Mouse (Mus musculus) gastrocnemius, adult 8-10 months (tissue): ENCODE results near the gene A430033K04Rik. TPM values are rescaled to one million over a fixed set of nuclear protein-coding genes. Genes with fewer than 3 reads are reported as not detected.

Source experiments
- DNase-seq, 2 experiments: peaks; one replicate each; pipeline ENCODE4 v3.0.0; 2022; ENCODE audit warnings: low spot score in 2 of 2
- microRNA-seq: library from miRNA; unstranded; fragments of <30 nt; microRNA quantifications from one replicate; pipeline ENCODE4 v1.2.0, GENCODE M21; 2022
- total RNA-seq, 4 experiments: library from RNA; stranded (reverse); gene quantifications; 2 replicates each; pipeline ENCODE4 v1.2.4; 2022

Gene A430033K04Rik
- total RNA-seq, 4 experiments from 2014 or later = 2.3 to 2.9 (median 2.8) TPM

- DNase-seq = peak; percentile 4 to 8
Observed at GRCm38 (mm10) chr5:138694496-138695167, 72.0 kb downstream of the A430033K04Rik start.

GRCm38 (mm10) chr5:138697466-138697865 lies 74.8 kb downstream of the A430033K04Rik start:
- no peak for DNase-seq

Small RNA genes within 50 kb of the gene (microRNA-seq; reads per million reads assigned to microRNA genes)
- not detected for gene Gm24082

Other genes with a start within 250 kb of the A430033K04Rik start
- gene Zfp157, start 181.4 kb upstream of the A430033K04Rik start, total RNA-seq = 1 to 10 TPM; 2.0 to 2.5 (median 2.3) TPM
- not detected for gene 1700123K08Rik, start 58.1 kb upstream of the A430033K04Rik start, total RNA-seq
- 10 to 100 TPM; 13.9 to 19.7 (median 17.5) TPM for gene Zfp68, start 3.1 kb upstream of the A430033K04Rik start, total RNA-seq
- 10 to 100 TPM; 12.8 to 30.8 (median 19.1) TPM for gene Fam20c, start 131.7 kb downstream of the A430033K04Rik start, total RNA-seq
- not detected for gene Gm5294, start 197.2 kb downstream of the A430033K04Rik start, total RNA-seq